Mouse (Mus musculus) liver, embryonic 14.5 days (tissue): ENCODE measurements around the gene Glt6d1. TPM values are rescaled to one million over a fixed set of nuclear protein-coding genes. Genes with fewer than 3 reads are reported as not detected.
A peak's percentile ranks its signal among the peaks of the same experiment; 100 is the strongest.

Experiments used
- ATAC-seq: fragments of 200-750 bp; cut with Nextera tagmentation; 2 replicates; pipeline ENCODE4 v1.8.0; 2017; ENCODE audit warnings: moderate number of reproducible peaks, mild to moderate bottlenecking, moderate library complexity; ENCODE audit not compliant: insufficient read depth
- DNase-seq, 3 experiments: peaks; one replicate each; pipeline ENCODE4 v3.0.0-alpha.2; 2012 to 2013; ENCODE audit warnings: low read depth in 3 of 3, low spot score in 3 of 3
- H3K27ac ChIP-seq: fragments of 300-500 bp; sonication (generic); 2 replicates; pipeline ENCODE4 v1.5.1; 2014; ENCODE audit warnings: moderate library complexity, mild to moderate bottlenecking, control low read depth, inconsistent platforms
- H3K27me3 ChIP-seq: fragments of 300-500 bp; sonication (generic); 2 replicates; pipeline ENCODE4 v1.6.1; 2014; ENCODE audit warnings: mild to moderate bottlenecking, low read length, moderate library complexity; ENCODE audit not compliant: control insufficient read depth, insufficient read depth
- H3K36me3 ChIP-seq: fragments of 300-500 bp; sonication (generic); replicated peaks from 2 replicates; pipeline ENCODE4 v1.6.1; 2014; ENCODE audit warnings: low read depth; ENCODE audit not compliant: control insufficient read depth, insufficient read depth
- H3K4me1 ChIP-seq, 2 experiments: fragments of 200-500 bp in 1 of 2; fragments of 300-500 bp in 1 of 2; sonication (generic) in 1 of 2; replicated peaks; 2 replicates each; pipeline ENCODE4 v1.6.1; 2012 to 2014; ENCODE audit warnings: antibody characterized with exemption in 1 of 2, inconsistent platforms in 1 of 2, low read length in 1 of 2; ENCODE audit not compliant: control insufficient read depth in 2 of 2, insufficient read depth in 2 of 2
- H3K4me2 ChIP-seq: fragments of 300-500 bp; sonication (generic); 2 replicates; pipeline ENCODE4 v1.6.1; 2014; ENCODE audit warnings: low read depth, mild to moderate bottlenecking, control low read depth, moderate library complexity
- H3K4me3 ChIP-seq, 2 experiments: fragments of 200-500 bp in 1 of 2; fragments of 300-500 bp in 1 of 2; sonication (generic) in 1 of 2; 2 replicates each; pipeline ENCODE4 v1.5.1; 2012 to 2014; ENCODE audit warnings: low read depth in 2 of 2, low read length in 2 of 2, mild to moderate bottlenecking in 2 of 2, control low read depth in 1 of 2, inconsistent platforms in 1 of 2, moderate library complexity in 1 of 2; ENCODE audit not compliant: insufficient read depth in 1 of 2
- H3K9ac ChIP-seq: fragments of 300-500 bp; sonication (generic); replicated peaks from 2 replicates; pipeline ENCODE4 v1.6.1; 2014; ENCODE audit warnings: mild to moderate bottlenecking, control low read depth, moderate library complexity
- H3K9me3 ChIP-seq: fragments of 300-500 bp; sonication (generic); 2 replicates; pipeline ENCODE4 v1.6.1; 2016; ENCODE audit warnings: low read length, mixed read lengths; ENCODE audit not compliant: control insufficient read depth
- CTCF ChIP-seq: IDR thresholded peaks from 2 replicates; pipeline ENCODE4 v1.5.1; 2016; ENCODE audit warnings: antibody characterized with exemption, low read depth, control low read depth
- EP300 ChIP-seq: IDR thresholded peaks from 2 replicates; pipeline ENCODE4 v1.6.1; 2016; ENCODE audit warnings: antibody characterized with exemption, low read depth
- WGBS: fragments of 180-500 bp; shearing (Covaris S2); extraction: QIAGEN DNeasy Blood & Tissue Kit; methylation state at CpG from one replicate; pipeline ENCODE4 v1.1.7; 2014; ENCODE audit not compliant: insufficient replicate concordance; 5-methylcytosine and 5-hydroxymethylcytosine counted together
- polyA plus RNA-seq, 2 experiments: library from polyadenylated mRNA; depleted of rRNA in 1 of 2; stranded (reverse) in 1 of 2; unstranded in 1 of 2; fragments of >200 nt; fragmentation: Nextera tagmentation in 1 of 2; extraction: Ambion mirVana in 1 of 2; gene quantifications; 2 replicates each; pipeline versions ENCODE4 v1.2.1 to v1.2.3; 2012 to 2014

The Glt6d1 gene
- polyA plus RNA-seq, 2 experiments: not detected

DNA sequence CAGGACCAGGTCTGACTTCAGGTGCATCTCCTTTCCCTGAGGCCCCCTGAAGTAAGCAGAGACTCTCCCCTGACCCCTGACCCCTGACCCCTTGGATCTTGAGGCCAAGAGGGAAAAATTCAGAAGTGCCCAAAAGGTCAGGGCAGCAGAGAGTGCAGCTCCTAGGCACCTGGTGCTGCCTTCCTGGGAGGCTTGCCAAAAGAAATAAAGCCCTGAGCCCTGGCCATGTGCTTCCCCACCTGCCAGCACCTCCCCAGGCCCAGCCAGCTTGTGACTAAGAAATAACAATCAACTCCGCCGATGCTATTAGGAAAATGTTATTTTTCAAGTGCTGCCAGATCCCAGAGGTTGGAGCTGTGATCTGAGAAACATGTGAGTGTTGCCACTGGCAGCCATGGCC is 46.4 kb upstream of the Glt6d1 start:
- Histone ChIP-seq H3K9ac (no peak overlapping the region), H3K9me3 (no peaks in the 10 kb centered on the region), H3K27ac (no peak overlapping the region), H3K4me3 (no peak overlapping the region), H3K4me2 (no peak overlapping the region), H3K36me3 (no peaks in the 10 kb centered on the region), H3K27me3 (peaks cover 22% of the 10 kb centered on the region), H3K4me1 (no peaks in the 10 kb centered on the region)
- DNase-seq: no peak
- ATAC-seq: no peak
- WGBS: 66% methylated on average over 2 of the region's 2 CpGs
- TF ChIP-seq CTCF (no peak), EP300 (no peak)

- no peak overlapping the region for H3K4me2 ChIP-seq
- H3K9ac ChIP-seq: no peak overlapping the region
- ATAC-seq: no peak
- no peaks in the 10 kb centered on the region for H3K4me1 ChIP-seq
- H3K36me3 ChIP-seq: no peaks in the 10 kb centered on the region
- WGBS: 71% methylated on average over 3 of the region's 3 CpGs
- no peak for DNase-seq
- no peak for TF ChIP-seq EP300
- H3K9me3 ChIP-seq: no peaks in the 10 kb centered on the region
- H3K4me3 ChIP-seq: no peak overlapping the region
- peaks cover 17% of the 10 kb centered on the region for H3K27me3 ChIP-seq
- no peak overlapping the region for H3K27ac ChIP-seq
Measured at GRCm38 (mm10) chr2:25859891-25860290, 44.2 kb upstream of the Glt6d1 start.

DNA sequence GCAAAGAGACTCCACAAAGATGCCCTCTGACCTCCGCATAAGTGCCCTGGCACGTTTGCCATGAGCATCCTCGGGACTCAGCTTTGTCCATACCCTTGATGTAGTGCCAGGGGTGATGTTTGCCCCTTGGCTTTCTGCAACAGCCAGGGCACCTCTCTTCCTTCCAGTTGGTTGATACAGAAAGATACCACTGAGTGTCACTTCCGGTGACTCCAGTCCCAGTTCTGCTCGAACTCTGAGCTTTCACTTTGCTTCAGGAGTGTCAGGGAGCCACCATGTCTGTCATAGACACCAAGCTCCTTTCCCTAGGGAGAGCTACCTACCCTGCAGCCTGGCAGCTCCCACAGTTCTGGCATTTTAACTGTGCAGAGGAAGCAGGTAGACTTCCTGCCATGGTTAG is 38.4 kb upstream of the Glt6d1 start:
- H3K27me3 ChIP-seq: no peaks in the 10 kb centered on the region
- H3K27ac ChIP-seq: no peak overlapping the region
- no peak overlapping the region for H3K4me3 ChIP-seq
- no peaks in the 10 kb centered on the region for H3K4me1 ChIP-seq
- no peak for DNase-seq
- no peak overlapping the region for H3K9ac ChIP-seq
- no peak for TF ChIP-seq CTCF
- TF ChIP-seq EP300: no peak
- H3K9me3 ChIP-seq: no peaks in the 10 kb centered on the region
- no peak overlapping the region for H3K4me2 ChIP-seq
- 58% methylated on average over 5 of the region's 5 CpGs for WGBS
- no peak for ATAC-seq
- no peaks in the 10 kb centered on the region for H3K36me3 ChIP-seq

DNA sequence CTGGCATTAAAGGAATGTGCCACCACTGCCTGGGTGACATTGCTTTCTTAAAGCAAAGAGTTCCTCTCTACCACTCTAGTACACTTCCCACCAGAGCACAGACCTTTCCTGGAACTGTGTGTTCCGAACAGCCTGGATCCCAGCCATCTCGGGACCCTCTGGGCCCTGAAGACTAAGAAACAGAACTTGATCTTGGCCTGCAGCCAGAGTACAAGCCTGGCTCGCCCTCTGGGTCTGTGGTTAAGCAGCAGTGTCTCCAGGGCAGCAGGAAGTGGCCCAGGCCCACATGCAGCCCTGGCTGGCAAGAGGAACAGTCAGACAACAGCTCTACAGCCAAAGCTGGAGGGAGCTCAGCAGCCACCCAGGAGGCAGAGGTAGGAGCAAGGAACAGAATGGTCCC is 37.0 kb upstream of the Glt6d1 start:
- no peaks in the 10 kb centered on the region for H3K36me3 ChIP-seq
- no peak for TF ChIP-seq EP300
- no peak for TF ChIP-seq CTCF
- H3K4me1 ChIP-seq: no peaks in the 10 kb centered on the region
- no peak overlapping the region for H3K9ac ChIP-seq
- H3K27me3 ChIP-seq: no peaks in the 10 kb centered on the region
- H3K4me2 ChIP-seq: no peak overlapping the region
- H3K9me3 ChIP-seq: no peaks in the 10 kb centered on the region
- WGBS: 24% methylated on average over 3 of the region's 3 CpGs
- no peak for DNase-seq
- H3K4me3 ChIP-seq: no peak overlapping the region
- ATAC-seq: no peak
- no peak overlapping the region for H3K27ac ChIP-seq

DNA sequence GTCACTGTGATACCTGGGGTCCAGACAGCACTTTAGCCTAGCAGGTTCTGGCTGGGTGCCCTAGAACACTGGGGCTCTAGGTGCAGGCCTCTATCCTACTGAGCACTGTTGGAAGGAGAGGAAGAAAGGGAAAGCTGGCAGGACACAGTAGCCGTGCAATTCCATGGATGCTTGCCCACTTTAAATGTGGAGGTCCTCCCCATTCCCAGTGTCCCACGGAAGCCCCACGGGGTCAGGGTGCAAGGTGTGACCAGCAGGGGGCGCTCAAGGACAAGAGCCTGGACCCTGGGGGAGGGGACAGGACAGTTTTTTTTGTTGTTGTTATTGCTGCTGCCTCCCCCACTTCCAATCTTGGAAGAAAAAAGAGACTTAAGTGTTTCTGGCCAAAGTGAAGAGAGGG is 34.7 kb upstream of the Glt6d1 start:
- no peak overlapping the region for H3K4me2 ChIP-seq

DNA sequence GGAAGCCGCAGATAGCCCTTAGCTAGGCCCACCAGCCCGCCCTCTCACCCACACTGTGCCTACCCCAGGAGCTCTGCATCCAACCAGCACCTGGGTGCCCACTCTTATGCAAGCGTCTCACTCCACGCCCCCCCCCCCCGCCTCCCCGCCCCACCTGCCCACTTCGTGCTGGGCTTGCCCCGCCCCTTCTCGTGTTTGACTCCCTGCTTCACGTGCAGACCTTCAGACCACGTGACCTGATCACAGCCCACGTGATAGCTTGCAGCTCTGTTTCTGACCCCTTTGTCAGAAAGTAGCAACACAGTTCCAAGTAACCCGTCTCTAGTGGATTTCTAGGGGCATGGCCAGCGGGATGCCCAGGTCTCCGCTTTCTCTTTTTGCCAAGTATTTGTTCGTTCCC is 31.6 kb upstream of the Glt6d1 start, which contains the start of gene Sohlh1:
Gene Sohlh1 (minus strand): TSS at position 23 of the 400 bp plus-strand sequence.
- no peak within 1 kb of the TSS for H3K9ac ChIP-seq
- H3K4me2 ChIP-seq: no peak within 1 kb of the TSS
- H3K4me3 ChIP-seq: no peak within 1 kb of the TSS
- WGBS: 57% methylated on average over 13 of the region's 16 CpGs
- no peaks in the 10 kb centered on the region for H3K36me3 ChIP-seq
- H3K9me3 ChIP-seq: no peaks in the 10 kb centered on the region
- H3K27me3 ChIP-seq: no peaks in the 10 kb centered on the region
- TF ChIP-seq CTCF (no peak), EP300 (no peak)
- no peak for ATAC-seq
- H3K4me1 ChIP-seq: no peaks in the 10 kb centered on the region
- H3K27ac ChIP-seq: no peak within 1 kb of the TSS
- DNase-seq: no peak

More for the DNA sequence above, 34.7 kb upstream of the Glt6d1 start:
- TF ChIP-seq CTCF: peak; percentile 94
- no peak for TF ChIP-seq EP300
- H3K27me3 ChIP-seq: no peaks in the 10 kb centered on the region
- no peaks in the 10 kb centered on the region for H3K9me3 ChIP-seq
- no peak overlapping the region for H3K4me3 ChIP-seq
- ATAC-seq (no peak), DNase-seq (peak in 1 of 3 experiments; percentile 13)
- no peaks in the 10 kb centered on the region for H3K36me3 ChIP-seq
- no peak overlapping the region for H3K27ac ChIP-seq
- 10% methylated on average over 4 of the region's 4 CpGs for WGBS
- no peak overlapping the region for H3K9ac ChIP-seq
- H3K4me1 ChIP-seq: no peaks in the 10 kb centered on the region
